Mouse (Mus musculus) ES-E14 (cell line): ENCODE data around the gene Asb4. TPM values are rescaled to one million over a fixed set of nuclear protein-coding genes. Genes with fewer than 3 reads are reported as not detected.

Experiments used
- DNase-seq: peaks from one replicate; pipeline ENCODE4 v3.0.0-alpha.2; 2013; ENCODE audit warnings: low read depth, low spot score
- H3K27ac ChIP-seq: 2 replicates; pipeline ENCODE4 v1.5.1; 2012; ENCODE audit warnings: low read depth, mild to moderate bottlenecking, low read length, moderate library complexity, mixed read lengths; ENCODE audit not compliant: poor library complexity, insufficient read depth, severe bottlenecking
- H3K36me3 ChIP-seq: 2 replicates; pipeline ENCODE4 v1.6.1; 2012; ENCODE audit warnings: mild to moderate bottlenecking, low read length, moderate library complexity, mixed read lengths; ENCODE audit not compliant: control insufficient read depth, poor library complexity, insufficient read depth, severe bottlenecking
- H3K4me1 ChIP-seq, 2 experiments: fragments of 150-350 bp in 1 of 2; sonication (generic) in 1 of 2; 2 replicates each; pipeline ENCODE4 v1.6.1; 2012; ENCODE audit warnings: low read length in 2 of 2, mild to moderate bottlenecking in 1 of 2, mixed read lengths in 1 of 2; ENCODE audit not compliant: control insufficient read depth in 2 of 2, insufficient read depth in 2 of 2, poor library complexity in 1 of 2
- H3K4me3 ChIP-seq, 2 experiments: fragments of 150-350 bp in 1 of 2; sonication (generic) in 1 of 2; 2 replicates each; pipeline ENCODE4 v1.5.1; 2012; ENCODE audit warnings: low read length in 2 of 2, low read depth in 1 of 2, mild to moderate bottlenecking in 1 of 2, mixed read lengths in 1 of 2; ENCODE audit not compliant: insufficient read depth in 1 of 2, poor library complexity in 1 of 2, severe bottlenecking in 1 of 2
- H3K9ac ChIP-seq: 2 replicates; pipeline ENCODE4 v1.6.1; 2012; ENCODE audit warnings: low read depth, mild to moderate bottlenecking, low read length, mixed read lengths; ENCODE audit not compliant: poor library complexity, insufficient read depth, severe bottlenecking
- H3K9me3 ChIP-seq: fragments of 150-350 bp; sonication (generic); 2 replicates; pipeline ENCODE4 v1.6.1; 2012; ENCODE audit warnings: low read depth, mild to moderate bottlenecking, low read length; ENCODE audit not compliant: control insufficient read depth, insufficient read depth
- CHD2 ChIP-seq: IDR thresholded peaks from 2 replicates; pipeline ENCODE4 v1.6.1; 2014; ENCODE audit warnings: mild to moderate bottlenecking, low read depth, low read length, inconsistent platforms
- HCFC1 ChIP-seq: IDR thresholded peaks from 2 replicates; pipeline ENCODE4 v1.6.1; 2012; ENCODE audit warnings: low read length, inconsistent platforms, borderline replicate concordance; ENCODE audit not compliant: insufficient read depth
- MAFK ChIP-seq: IDR thresholded peaks from 2 replicates; pipeline ENCODE4 v1.6.1; 2014; ENCODE audit warnings: mild to moderate bottlenecking, low read depth, low read length, inconsistent platforms; ENCODE audit not compliant: insufficient read depth
- ZC3H11A ChIP-seq: IDR thresholded peaks from 2 replicates; pipeline ENCODE4 v1.6.1; 2012; ENCODE audit warnings: low read depth, mild to moderate bottlenecking, inconsistent platforms, low read length, borderline replicate concordance
- ZNF384 ChIP-seq: IDR thresholded peaks from 2 replicates; pipeline ENCODE4 v1.6.1; 2012; ENCODE audit warnings: low read depth, low read length, inconsistent platforms
- in situ Hi-C, 2 experiments: fragments of 600-800 bp; cut with MboI; formaldehyde crosslinking; loops; one replicate each; pipeline ENCODE4 v1.15.1; 2025; ENCODE audit warnings: low sequenced_read_pairs in 2 of 2, inconsistent platforms in 1 of 2; ENCODE audit not compliant: unreplicated experiment in 2 of 2
- total RNA-seq: library from RNA; depleted of rRNA; stranded (reverse); fragments of 300-350 nt; gene quantifications from 2 replicates; pipeline ENCODE4 v1.2.3, GENCODE M21; 2012

Gene Asb4
- total RNA-seq, 1 experiment = 0.22 TPM

- no peak for DNase-seq
- TF ChIP-seq HCFC1 (no peak), CHD2 (no peak)
- in situ Hi-C loops = no loop called here
- Histone ChIP-seq H3K9ac (no peak overlapping the region), H3K4me3 (no peak overlapping the region), H3K9me3 (no peaks in the 10 kb centered on the region), H3K4me1 (no peaks in the 10 kb centered on the region), H3K27ac (no peak overlapping the region), H3K36me3 (no peaks in the 10 kb centered on the region)
Observed at GRCm38 (mm10) chr6:5408451-5409177, 25.4 kb downstream of the Asb4 start.

- Histone ChIP-seq H3K9me3 (no peaks in the 10 kb centered on the region), H3K36me3 (no peaks in the 10 kb centered on the region), H3K27ac (no peak overlapping the region), H3K4me3 (no peak overlapping the region), H3K4me1 (no peaks in the 10 kb centered on the region), H3K9ac (no peak overlapping the region)
- in situ Hi-C loops = loop anchor here (5.0 to 10.0 kb wide), 2 partner anchors 183 to 185 kb away; no protein-coding TSS in a partner anchor
- no peak for DNase-seq
- TF ChIP-seq ZC3H11A (no peak), HCFC1 (no peak), MAFK (no peak), CHD2 (no peak), ZNF384 (no peak)
Observed at GRCm38 (mm10) chr6:5409676-5410075, 26.5 kb downstream of the Asb4 start.

GRCm38 (mm10) chr6:5410697-5411391 lies 27.7 kb downstream of the Asb4 start:
- in situ Hi-C loops = loop anchor here (5.0 to 10.0 kb wide), 2 partner anchors 181 to 184 kb away; no protein-coding TSS in a partner anchor
- H3K27ac ChIP-seq = no peak overlapping the region
- peak; percentile 54 for DNase-seq

GRCm38 (mm10) chr6:5413282-5413681 lies 30.1 kb downstream of the Asb4 start:
- H3K9ac ChIP-seq = no peak overlapping the region

More at GRCm38 (mm10) chr6:5410697-5411391, 27.7 kb downstream of the Asb4 start:
- no peak overlapping the region for H3K4me3 ChIP-seq
- no peaks in the 10 kb centered on the region for H3K9me3 ChIP-seq
- no peaks in the 10 kb centered on the region for H3K4me1 ChIP-seq
- H3K36me3 ChIP-seq = no peaks in the 10 kb centered on the region
- no peak overlapping the region for H3K9ac ChIP-seq
- TF ChIP-seq MAFK = no peak
- TF ChIP-seq HCFC1 = no peak
- TF ChIP-seq ZC3H11A = peak; percentile 98
- no peak for TF ChIP-seq CHD2
- no peak for TF ChIP-seq ZNF384

More at GRCm38 (mm10) chr6:5413282-5413681, 30.1 kb downstream of the Asb4 start:
- no peaks in the 10 kb centered on the region for H3K36me3 ChIP-seq
- no peaks in the 10 kb centered on the region; a peak in 1 of 4 replicates for H3K4me1 ChIP-seq
- no peak overlapping the region for H3K27ac ChIP-seq
- TF ChIP-seq HCFC1 (no peak), CHD2 (no peak), MAFK (no peak), ZNF384 (no peak), ZC3H11A (no peak)
- no peak for DNase-seq
- H3K4me3 ChIP-seq = no peak overlapping the region
- in situ Hi-C loops = loop anchor here (5.0 to 10.0 kb wide), 2 partner anchors 179 to 182 kb away; no protein-coding TSS in a partner anchor
- no peaks in the 10 kb centered on the region for H3K9me3 ChIP-seq
